Mouse (Mus musculus): ENCODE measurements around the gene Aplp2.

- TF ChIP-seq CTCF (IDR thresholded peaks at IDR 0.05; ENCODE audit: low read depth) (no peak), EP300 (IDR thresholded peaks at IDR 0.05; ENCODE audit: low read depth) (no peak)
These were observed 96.0 kb downstream of the Aplp2 start for GRCm38 (mm10) chr9:31115586-31115985.
